Mouse (Mus musculus): ENCODE measurements at regions not wholly inside any gene's neighbourhood (a gene's known extent, or its start where the extent isn't known, plus 50 kb on each side); places are given as distances from the start of the nearest gene placed in this dataset.

GRCm38 (mm10) chr1:89402513-89403210 lies 51.9 kb upstream of the Agap1 start:
- H3K27me3 ChIP-seq (ENCODE audit: insufficient read depth, low read length): no peaks in the 10 kb centered on the region
- no peak overlapping the region for H3K4me3 ChIP-seq (ENCODE audit: low read depth, low read length)
- H3K9ac ChIP-seq: no peak overlapping the region
- TF ChIP-seq CTCF (IDR thresholded peaks at IDR 0.05; ENCODE audit: low read depth): no peak
- H3K4me1 ChIP-seq (ENCODE audit: insufficient read depth): no peaks in the 10 kb centered on the region
- 42% methylated on average over 5 of the region's 5 CpGs for WGBS
- peak; percentile 82 for DNase-seq
- ATAC-seq (ENCODE audit: insufficient read depth): peak; percentile 70; the same call in 1 of the 2 replicates
- no peak overlapping the region for H3K4me2 ChIP-seq
- no peaks in the 10 kb centered on the region; the same call in 1 of the 2 replicates for H3K9me3 ChIP-seq (ENCODE audit: low read depth, low read length)
- no peaks in the 10 kb centered on the region for H3K36me3 ChIP-seq (ENCODE audit: insufficient read depth)
- H3K27ac ChIP-seq (ENCODE audit: low read depth): peak overlapping the region; percentile 33; the same call in 1 of the 2 replicates

GRCm38 (mm10) chr1:89403551-89404050 lies 51.0 kb upstream of the Agap1 start:
- H3K27ac ChIP-seq (ENCODE audit: low read depth): no peak overlapping the region
- no peaks in the 10 kb centered on the region for H3K4me1 ChIP-seq (ENCODE audit: insufficient read depth)
- DNase-seq (no peak), ATAC-seq (ENCODE audit: insufficient read depth) (no peak)
- H3K9me3 ChIP-seq (ENCODE audit: low read depth, low read length): no peaks in the 10 kb centered on the region; the same call in 1 of the 2 replicates
- no peak for TF ChIP-seq CTCF (IDR thresholded peaks at IDR 0.05; ENCODE audit: low read depth)
- no peak overlapping the region for H3K4me3 ChIP-seq (ENCODE audit: low read depth, low read length)
- H3K4me2 ChIP-seq: no peak overlapping the region
- H3K27me3 ChIP-seq (ENCODE audit: insufficient read depth, low read length): no peaks in the 10 kb centered on the region
- no peak overlapping the region for H3K9ac ChIP-seq
- H3K36me3 ChIP-seq (ENCODE audit: insufficient read depth): no peaks in the 10 kb centered on the region
- WGBS: 45% methylated on average over 7 of the region's 7 CpGs

All from lung, embryonic 14.5 days (tissue).